Mouse (Mus musculus) E14TG2a.4 (cell line): ENCODE measurements around the gene Lrrn2.

ENCODE experiments used
- H3K27me3 ChIP-seq: 2 replicates; pipeline ENCODE4 v1.6.1; 2014; ENCODE audit warnings: low read length, control low read depth; ENCODE audit not compliant: insufficient read depth
- H3K36me3 ChIP-seq: 2 replicates; pipeline ENCODE4 v1.6.1; 2014; ENCODE audit warnings: low read length, control low read depth; ENCODE audit not compliant: insufficient read depth
- H3K4me1 ChIP-seq: replicated peaks from 2 replicates; pipeline ENCODE4 v1.6.1; 2014; ENCODE audit warnings: low read depth, low read length, control low read depth
- H3K4me3 ChIP-seq: replicated peaks from 2 replicates; pipeline ENCODE4 v1.5.1; 2014; ENCODE audit warnings: mild to moderate bottlenecking, low read length
- H3K9me3 ChIP-seq: 2 replicates; pipeline ENCODE4 v1.6.1; 2014; ENCODE audit warnings: low read length, control low read depth
- CTCF ChIP-seq: conservative IDR thresholded peaks from 2 replicates; pipeline ENCODE4 v1.5.1; 2014; ENCODE audit warnings: low read length
- NANOG ChIP-seq: IDR thresholded peaks from 2 replicates; pipeline ENCODE4 v1.6.1; 2014; ENCODE audit warnings: borderline replicate concordance, low read length, mixed read lengths
- POU5F1 ChIP-seq: IDR thresholded peaks from 2 replicates; pipeline ENCODE4 v1.6.1; 2014; ENCODE audit warnings: low read length, borderline replicate concordance

Lrrn2 gene

DNA sequence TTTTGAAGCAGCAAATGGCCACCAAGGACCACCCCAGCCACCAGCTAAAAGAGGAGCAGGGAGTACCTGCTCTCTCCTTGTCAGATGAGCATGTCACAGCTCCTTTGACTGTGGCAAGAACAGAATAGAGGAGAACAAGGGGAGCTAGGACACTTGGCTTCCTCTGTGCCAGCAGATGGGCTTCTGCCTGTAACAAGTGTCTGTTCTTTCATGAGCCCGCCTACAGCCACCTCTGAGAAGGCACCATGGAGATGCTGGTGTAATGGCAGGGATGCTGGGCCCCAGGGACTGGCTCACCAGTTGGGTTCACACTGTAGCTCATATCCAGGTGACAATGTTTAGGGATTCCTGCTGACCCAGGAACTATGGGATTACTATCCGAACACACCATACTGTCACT is 12.0 kb downstream of the Lrrn2 start:
- peaks cover 21% of the 10 kb centered on the region for H3K36me3 ChIP-seq
- peaks cover 14% of the 10 kb centered on the region; the same call in 1 of the 2 replicates for H3K27me3 ChIP-seq
- TF ChIP-seq CTCF, result no peak
- H3K4me1 ChIP-seq, result peaks cover 71% of the 10 kb centered on the region
- no peak overlapping the region for H3K4me3 ChIP-seq
- no peaks in the 10 kb centered on the region for H3K9me3 ChIP-seq

DNA sequence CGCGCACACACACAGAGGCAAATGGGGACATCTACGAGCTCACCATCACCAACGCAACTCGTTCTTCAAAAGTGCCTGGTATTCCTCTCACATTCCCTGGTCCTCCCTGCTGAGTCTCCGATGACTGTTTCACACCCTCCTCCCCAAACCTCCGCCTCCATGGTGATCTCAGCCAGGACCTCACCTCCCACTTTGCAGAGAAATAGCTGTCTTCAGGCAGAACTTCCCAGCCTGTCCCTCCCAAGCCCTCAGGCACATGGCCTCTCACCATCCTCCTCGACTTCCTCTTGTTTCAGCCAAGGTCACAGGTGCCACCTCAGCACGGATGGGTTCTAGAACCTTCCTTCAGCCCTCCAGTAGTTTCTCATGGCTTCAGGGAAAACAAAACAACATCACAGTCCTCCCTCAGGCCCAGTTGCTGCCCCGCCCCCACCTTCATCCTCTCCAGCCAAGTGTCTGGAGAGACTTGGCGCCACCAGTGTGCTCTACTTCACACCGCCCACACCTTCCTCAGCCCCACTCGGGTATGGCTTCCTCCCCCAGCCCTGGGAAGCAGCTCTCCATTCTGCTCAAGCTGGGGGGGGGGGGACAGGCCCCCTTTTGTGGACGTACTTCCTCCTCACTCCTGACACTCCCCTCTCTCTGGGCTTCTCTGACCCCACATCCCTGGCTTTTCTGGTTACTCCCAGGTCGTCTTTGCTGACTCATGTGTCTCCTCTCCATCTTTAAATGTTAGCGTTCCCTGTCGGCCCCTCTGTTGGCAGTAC is 13.4 kb downstream of the Lrrn2 start:
- no peak for TF ChIP-seq CTCF
- TF ChIP-seq POU5F1, result no peak
- TF ChIP-seq NANOG, result no peak
- Histone ChIP-seq H3K27me3 (peaks cover 12% of the 10 kb centered on the region; the same call in 1 of the 2 replicates), H3K4me1 (peaks cover 57% of the 10 kb centered on the region), H3K4me3 (0 out of 2 replicates have a peak overlapping the region, but pooled peaks have one; percentile 1), H3K9me3 (no peaks in the 10 kb centered on the region; the same call in 1 of the 2 replicates), H3K36me3 (peaks cover 21% of the 10 kb centered on the region)

DNA sequence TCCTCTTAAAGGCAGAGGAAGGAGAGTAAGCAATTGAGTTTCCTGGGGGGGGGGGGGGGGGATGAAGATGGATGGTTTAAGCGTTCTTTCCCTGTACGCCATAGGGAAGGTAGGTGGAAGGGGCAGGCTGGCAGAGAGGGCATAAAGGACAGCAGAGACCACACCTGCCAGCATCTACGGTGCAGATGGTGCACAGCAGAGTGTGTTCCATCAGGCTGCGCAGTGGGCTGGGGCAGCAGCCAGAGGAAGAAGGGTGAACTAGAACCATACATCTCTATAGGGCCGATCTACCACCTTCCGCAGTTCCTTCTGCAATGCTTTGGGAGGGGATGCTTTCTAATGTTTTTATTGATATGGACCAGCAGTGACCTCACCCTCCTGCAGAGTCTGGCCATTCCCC is 19.0 kb downstream of the Lrrn2 start:
- peaks cover 8% of the 10 kb centered on the region; the same call in 1 of the 2 replicates for H3K36me3 ChIP-seq
- H3K4me1 ChIP-seq, result peaks cover 45% of the 10 kb centered on the region

DNA sequence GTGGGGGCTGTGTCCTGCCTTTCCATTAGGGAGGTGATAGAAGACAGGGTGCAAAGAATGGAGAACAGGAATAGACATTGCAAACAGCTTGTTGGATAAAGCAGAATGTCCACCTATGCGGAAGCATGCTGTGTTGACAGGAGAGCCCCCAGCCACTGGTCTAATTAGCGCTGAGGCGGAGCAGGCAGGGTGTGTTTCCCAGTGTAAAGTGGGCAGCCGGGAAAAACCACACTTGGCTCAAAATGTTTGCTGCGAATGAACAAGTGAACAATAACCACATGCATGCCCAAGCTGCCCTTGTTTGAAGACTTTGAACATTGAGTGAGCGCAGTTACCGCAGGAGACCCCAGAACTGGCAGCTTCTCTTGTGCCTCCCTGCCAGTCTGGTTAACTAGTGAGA is 19.6 kb downstream of the Lrrn2 start:
- Histone ChIP-seq H3K36me3 (peaks cover 8% of the 10 kb centered on the region; the same call in 1 of the 2 replicates), H3K4me3 (0 out of 2 replicates have a peak overlapping the region, but pooled peaks have one; percentile 29), H3K9me3 (no peaks in the 10 kb centered on the region; the same call in 1 of the 2 replicates), H3K4me1 (peaks cover 45% of the 10 kb centered on the region), H3K27me3 (peaks cover 13% of the 10 kb centered on the region; the same call in 1 of the 2 replicates)
- TF ChIP-seq CTCF (no peak), POU5F1 (no peak), NANOG (no peak)

More for the DNA sequence above, 19.0 kb downstream of the Lrrn2 start:
- H3K4me3 ChIP-seq, result no peak overlapping the region
- TF ChIP-seq CTCF (no peak), NANOG (no peak), POU5F1 (no peak)
- H3K9me3 ChIP-seq, result no peaks in the 10 kb centered on the region; the same call in 1 of the 2 replicates
- peaks cover 13% of the 10 kb centered on the region; the same call in 1 of the 2 replicates for H3K27me3 ChIP-seq

DNA sequence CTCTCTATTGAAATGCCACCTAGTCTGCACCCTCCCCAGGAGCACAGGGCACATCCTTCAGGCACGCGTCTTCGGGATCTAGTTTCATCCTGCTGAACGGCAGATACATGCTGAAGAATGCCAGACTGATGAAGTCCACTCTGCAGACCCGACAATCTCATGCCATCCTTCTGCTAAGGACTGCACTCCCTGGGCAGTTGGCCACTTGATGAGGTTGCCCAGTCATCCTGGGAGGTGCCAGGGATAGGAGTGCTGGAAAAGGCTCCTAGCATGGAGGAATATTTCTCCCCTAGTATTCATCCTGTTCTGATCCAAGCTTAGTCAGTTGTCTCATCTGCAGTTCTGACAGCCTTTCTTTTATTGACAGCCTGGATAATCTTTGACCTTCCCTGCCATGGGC is 20.9 kb downstream of the Lrrn2 start:
- Histone ChIP-seq H3K4me3 (no peak overlapping the region), H3K4me1 (peaks cover 44% of the 10 kb centered on the region), H3K36me3 (peaks cover 5% of the 10 kb centered on the region; the same call in 1 of the 2 replicates), H3K27me3 (peaks cover 13% of the 10 kb centered on the region; the same call in 1 of the 2 replicates), H3K9me3 (no peaks in the 10 kb centered on the region; the same call in 1 of the 2 replicates)
- TF ChIP-seq NANOG (no peak), POU5F1 (no peak), CTCF (no peak)

DNA sequence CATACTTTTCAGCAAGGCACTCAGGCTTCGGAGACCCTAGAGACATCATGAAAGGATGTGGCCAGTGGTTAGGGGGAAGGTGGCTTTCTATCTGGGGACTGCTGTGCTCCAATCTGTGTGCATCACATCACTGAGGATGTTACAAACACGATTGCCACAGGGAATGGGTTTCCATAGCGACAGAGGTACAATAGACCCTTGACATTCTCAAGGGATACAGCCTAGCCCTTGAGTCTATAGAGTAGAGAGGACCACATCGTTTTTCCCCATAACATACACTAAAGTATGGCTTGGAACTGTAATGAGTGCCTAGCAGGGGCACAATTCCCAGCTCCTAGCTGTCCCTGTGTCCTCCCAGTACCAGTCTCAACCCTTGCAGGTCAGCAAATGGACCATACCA is 23.4 kb downstream of the Lrrn2 start:
- no peaks in the 10 kb centered on the region for H3K36me3 ChIP-seq
- TF ChIP-seq POU5F1 (no peak), NANOG (no peak), CTCF (no peak)
- peaks cover 3% of the 10 kb centered on the region; the same call in 1 of the 2 replicates for H3K9me3 ChIP-seq
- peaks cover 10% of the 10 kb centered on the region; the same call in 1 of the 2 replicates for H3K27me3 ChIP-seq
- H3K4me1 ChIP-seq, result peaks cover 55% of the 10 kb centered on the region
- H3K4me3 ChIP-seq, result no peak overlapping the region

DNA sequence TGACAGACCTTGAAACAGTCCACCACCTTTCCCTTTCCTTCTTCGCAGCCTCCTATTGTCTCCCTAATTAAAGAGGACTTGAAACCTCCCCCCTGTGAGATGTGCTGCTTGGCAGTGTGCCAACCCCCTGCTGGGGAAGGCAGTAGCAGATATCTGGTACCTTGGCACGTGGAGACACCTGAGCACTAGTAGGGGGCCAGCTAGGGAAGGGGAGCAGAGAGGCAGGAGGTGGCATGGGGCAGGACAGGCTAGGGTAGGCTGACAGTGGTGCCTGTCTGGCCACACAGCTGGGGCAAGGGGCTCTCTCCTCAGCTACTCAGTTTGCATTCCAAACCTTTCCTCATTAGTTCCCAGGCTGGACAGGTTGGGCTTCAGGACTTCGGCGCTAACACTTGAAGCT is 29.0 kb downstream of the Lrrn2 start:
- H3K36me3 ChIP-seq, result no peaks in the 10 kb centered on the region
- H3K4me3 ChIP-seq, result no peak overlapping the region
- no peak for TF ChIP-seq CTCF
- no peak for TF ChIP-seq POU5F1
- no peak for TF ChIP-seq NANOG
- H3K27me3 ChIP-seq, result peaks cover 8% of the 10 kb centered on the region; the same call in 1 of the 2 replicates
- H3K9me3 ChIP-seq, result peaks cover 3% of the 10 kb centered on the region; the same call in 1 of the 2 replicates
- H3K4me1 ChIP-seq, result peaks cover 52% of the 10 kb centered on the region

DNA sequence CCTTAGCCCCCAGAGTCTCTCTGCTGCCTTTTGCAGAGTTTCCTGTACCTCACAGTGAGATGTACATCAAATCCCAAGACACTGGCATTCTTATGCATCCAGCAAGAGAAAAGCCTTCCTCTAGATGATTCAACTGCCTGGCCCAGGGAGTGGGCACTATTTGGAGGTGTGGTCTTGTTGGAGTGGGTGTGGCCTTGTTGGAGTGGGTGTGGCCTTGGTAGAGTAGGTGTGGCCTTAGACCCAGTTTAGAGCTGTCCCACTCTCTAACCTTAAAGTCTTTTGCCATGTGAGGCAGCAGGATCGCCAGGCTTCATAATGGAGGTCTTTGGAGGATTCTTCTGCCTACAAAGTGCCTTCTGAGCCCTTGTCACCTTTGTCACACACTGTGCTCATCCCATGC is 29.9 kb downstream of the Lrrn2 start:
- Histone ChIP-seq H3K4me1 (peaks cover 43% of the 10 kb centered on the region), H3K9me3 (peaks cover 3% of the 10 kb centered on the region; the same call in 1 of the 2 replicates), H3K36me3 (no peaks in the 10 kb centered on the region), H3K4me3 (no peak overlapping the region), H3K27me3 (peaks cover 8% of the 10 kb centered on the region; the same call in 1 of the 2 replicates)
- TF ChIP-seq CTCF, result no peak
- TF ChIP-seq NANOG, result no peak
- TF ChIP-seq POU5F1, result no peak
